Mouse (Mus musculus) spleen, postnatal 4 days (tissue): Measurements from ENCODE around the gene Il12rb1.

ENCODE experiments used
- DNase-seq, 2 experiments: peaks; one replicate each; pipeline ENCODE4 v3.0.0; 2022; ENCODE audit warnings: low spot score in 2 of 2

Il12rb1 gene

DNA sequence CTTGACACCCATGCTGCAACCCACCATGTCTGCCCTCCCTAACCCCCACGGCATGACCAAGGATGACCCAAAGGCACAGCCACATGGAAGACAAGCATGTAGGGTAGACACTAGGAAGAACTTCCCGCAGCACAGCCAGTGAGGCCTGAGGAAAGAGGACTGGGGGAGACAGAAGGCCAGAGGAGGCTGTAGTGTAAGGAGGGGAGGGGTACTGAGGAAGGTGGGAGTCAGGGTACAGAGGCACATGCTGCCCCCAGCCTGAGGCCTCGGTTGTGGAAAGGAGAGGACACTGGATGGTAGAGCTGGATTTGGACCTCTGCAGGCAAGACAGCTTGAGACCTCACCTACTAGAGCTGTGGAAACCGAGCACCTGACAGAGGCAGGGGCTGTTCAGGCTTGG lies 42.7 kb downstream of the Il12rb1 start:
- DNase-seq, result peak in 1 of 2 experiments; percentile 59

DNA sequence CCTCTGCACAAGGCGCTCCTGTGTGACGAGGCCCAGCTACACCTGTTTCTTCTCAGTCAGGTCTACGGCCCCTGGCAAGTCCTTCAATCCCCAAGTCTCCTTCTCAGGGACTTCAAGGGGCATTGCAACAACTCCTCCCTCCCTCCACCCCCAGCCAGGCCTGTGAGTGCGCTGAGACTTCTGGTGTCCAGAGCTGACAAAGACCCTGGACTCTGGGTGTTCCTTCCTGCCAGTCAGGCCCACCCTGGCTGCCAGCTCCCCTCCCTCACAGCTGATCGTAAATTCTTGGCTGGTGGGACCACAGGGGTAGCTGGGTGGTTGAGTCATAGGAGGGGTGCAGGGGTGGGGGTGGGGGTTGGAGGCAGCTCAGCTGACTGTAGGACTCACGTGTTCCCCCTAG lies 43.6 kb downstream of the Il12rb1 start:
- DNase-seq, result no peak

DNA sequence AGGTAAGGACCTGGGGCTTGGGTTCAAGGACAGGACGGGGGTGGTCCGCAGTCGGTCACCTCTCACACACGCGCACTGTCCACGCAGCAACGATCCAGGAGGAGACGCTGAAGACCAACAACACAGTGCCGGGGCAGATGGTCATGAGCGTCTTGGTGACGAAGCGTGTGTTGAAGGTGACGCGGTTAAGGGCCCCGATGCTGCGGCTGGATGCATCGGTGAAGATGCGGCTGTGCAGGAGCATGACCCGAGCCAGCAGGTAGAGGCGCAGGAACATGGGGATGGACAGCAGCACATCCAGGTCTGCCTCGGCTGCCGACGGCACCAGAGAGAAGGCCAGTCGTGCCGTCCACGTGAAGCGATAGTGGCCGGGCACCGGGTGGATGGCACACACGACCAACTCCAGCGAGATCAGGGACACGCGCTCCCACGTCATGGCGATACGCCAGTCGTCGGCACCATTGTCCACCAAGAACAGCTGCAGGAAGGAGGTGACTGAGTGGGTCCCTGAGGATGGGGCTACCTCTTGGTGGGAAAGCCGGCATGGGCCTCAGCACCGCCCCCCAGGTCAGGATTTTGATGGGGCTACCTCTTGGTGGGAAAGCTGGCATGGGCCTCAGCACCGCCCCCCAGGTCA lies 44.5 kb downstream of the Il12rb1 start:
- peak in 1 of 2 experiments; percentile 62 for DNase-seq

DNA sequence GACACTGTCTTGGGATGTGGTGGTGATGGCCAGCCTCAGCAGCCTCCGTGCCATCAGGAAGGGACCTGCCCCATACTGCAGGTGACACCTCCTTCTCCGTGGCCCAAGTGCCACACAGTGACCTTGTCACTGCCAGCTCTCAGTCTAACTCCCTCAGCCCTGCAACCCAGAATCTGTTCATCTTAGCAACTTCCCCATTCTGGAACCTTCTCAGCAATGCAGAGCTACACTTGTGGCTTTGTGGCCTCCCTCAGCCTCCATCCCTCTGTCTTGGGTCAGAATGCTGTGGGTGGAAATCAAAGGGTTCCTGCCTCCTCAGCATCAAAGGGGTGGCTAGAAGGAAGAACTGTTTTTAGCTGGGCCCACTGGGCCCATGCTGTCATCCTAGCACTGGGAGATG lies 45.6 kb downstream of the Il12rb1 start:
- peak in 1 of 2 experiments; percentile 63 for DNase-seq

DNA sequence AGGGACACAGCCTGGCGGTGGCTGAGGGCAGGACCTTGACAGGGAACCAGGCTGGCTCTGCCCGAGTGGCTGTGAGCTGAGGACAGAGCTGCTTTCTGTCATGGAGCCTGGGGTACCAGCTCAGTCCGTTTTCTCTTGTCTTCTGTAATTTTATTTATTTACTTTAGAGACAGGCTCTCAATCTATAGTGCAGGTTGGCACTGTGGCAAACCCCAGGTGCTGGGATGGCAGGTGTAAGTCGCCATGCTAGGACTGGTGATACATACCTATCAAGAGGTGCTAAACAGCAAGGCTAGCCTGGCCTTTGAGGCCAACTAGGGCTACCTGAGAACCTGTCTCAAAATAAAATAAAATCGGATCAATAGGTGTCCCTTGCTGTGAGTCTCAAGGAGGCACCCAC lies 47.8 kb downstream of the Il12rb1 start:
- DNase-seq, result no peak

DNA sequence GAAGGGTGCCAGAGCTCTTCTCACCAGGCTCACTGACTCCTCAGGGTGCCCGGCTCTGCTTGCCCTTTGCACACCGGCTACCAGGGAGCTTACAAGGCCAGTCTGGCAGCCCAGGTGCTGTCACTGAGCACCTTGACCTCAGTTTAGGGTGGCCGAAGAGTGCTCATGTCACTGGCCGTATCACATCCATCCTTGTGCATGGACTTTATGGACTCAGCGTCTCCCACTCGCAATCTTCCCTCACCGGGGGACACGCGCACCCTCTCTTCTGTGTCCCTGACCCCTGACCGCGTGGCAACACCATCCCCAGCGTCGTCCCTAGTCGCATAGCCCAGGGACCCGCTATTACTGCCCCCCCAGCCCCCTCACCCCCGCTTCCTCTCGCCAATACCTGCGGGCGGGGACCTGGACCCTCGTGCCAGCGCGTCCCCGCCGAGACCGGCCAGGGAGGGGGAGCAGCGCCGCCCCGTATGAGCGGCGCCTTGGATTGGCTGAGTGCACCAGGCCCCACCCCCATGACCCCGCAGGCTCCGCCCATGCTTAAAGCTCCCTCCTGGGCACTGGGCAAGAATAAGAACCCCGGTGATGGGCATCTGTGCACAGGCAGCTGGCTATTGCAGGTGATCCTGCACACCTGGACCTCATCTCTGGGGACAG lies 48.4 kb downstream of the Il12rb1 start:
- peak; percentile 68 to 82 for DNase-seq

DNA sequence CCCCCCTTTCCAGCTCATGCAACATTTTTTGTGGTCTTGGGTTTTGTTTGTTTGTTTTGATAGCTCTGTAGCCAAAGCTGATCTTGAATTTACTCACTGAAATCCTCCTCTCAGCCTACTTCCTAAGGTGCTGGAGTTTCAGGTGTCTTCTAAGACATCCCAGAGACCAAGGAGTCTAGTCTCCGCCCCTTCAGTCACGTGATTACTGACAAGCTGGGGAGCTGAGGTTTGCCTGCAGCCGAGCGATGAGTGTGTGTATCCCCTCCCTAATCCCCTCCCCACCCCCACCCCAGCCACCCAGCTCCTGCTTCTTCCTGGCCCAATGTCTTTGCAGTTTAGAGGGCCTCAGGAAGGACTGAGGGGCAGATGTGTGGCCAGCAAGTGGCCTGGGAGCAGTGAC lies 49.3 kb downstream of the Il12rb1 start:
- DNase-seq, result no peak

DNA sequence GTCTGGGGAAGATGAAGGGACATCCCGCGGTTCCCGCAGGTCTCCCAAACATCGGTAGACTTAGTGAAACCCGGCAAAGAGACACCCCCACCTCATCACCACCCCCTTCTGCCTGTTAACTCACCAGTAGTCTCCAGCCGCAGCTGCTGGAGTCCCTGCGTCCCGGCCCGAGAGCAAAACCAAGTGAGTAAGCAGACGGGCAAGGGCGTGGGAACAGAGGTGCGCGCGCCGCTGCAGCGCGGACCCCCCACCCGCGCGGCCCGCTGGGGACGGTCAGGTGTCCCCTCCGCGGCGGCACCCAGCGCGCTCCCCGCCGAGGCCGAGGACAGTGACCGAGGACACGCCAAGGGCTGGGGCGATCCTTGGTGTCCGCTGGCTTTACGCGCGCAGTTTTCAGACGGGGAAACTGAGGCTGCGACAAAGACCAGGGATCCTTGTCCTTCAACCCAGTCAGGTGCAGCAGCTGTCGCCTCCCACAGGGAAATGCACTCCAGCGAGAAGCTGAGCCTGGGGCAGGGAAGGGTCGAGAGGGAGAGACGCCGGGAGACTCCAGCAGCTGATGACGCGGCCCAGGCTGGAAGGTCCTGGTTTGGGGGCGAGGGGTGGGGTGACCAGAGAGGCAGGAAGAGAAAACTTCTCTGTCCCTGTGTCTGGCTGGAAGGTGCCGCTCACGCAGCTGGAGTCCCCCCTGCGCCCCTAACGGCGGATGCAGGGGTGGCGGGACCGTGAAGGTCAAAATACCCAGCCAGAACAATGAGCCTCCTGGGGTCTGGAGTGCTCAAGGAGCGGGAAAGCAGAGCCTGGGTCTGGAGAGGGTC lies 54.8 kb downstream of the Il12rb1 start, which contains the start of gene Kcnn1:
TSS of gene Kcnn1 (minus strand) at position 435 of the 818 bp plus-strand sequence.
- DNase-seq, result peak in 1 of 2 experiments; percentile 68

DNA sequence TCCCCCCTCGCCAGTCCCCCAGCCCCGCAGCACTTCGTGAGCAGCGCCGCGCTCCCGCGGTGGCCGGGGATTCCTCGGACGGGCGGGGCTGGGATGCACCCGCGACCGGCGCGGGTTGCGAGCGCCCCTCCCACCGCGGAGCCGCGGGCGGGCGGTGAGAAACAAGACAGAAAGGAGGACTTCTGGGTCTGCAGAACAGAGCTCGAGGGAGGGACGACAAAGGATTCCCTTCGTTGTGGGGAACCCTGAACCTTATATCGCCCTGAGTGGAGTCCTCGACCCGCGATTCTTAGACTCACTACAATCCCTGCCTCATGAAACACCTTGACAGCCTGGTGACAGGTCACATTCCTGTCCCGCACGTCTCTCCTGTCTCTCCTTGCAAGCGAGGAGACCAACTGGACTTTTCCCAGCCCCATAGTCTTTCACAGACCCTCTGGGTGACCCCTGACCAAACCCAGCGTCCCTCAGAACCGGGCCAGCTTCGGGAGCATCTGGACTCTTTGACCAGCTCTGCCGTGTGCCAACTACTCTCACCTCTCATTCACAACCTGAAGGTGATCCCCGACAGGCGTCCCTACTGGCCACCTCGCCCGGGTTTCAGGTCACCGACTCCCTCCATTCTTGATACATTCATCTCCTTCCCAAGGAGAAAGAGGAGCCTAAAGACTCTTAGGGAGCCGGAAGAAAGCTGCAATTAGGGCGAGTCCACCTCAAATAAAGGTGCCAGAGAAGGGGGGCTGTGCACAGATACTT lies 55.9 kb downstream of the Il12rb1 start:
- DNase-seq, result peak in 1 of 2 experiments; percentile 68

DNA sequence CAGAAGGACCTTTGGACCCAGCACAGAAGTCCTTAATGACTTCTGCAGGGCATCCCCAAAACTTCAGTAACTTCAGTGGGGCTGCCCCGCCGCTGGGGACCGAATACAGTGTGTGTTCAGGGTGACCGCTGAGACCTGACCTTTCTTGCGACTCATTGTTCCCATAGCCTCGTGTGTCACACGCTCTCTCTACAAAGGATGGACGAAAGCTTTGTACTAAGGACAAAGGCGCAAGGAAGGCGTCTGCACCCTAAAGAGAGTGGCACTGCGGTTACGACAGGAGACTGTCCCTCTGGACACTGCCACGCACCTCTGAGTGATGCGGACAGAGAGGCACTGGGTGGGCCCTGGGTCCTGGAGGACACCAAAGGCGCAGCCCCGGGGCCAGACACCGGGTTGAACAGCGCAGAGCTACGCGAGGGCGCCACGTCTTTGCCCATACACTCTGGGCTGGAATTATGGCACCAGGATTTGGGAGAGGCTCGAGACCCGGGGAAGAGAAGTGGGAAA lies 56.5 kb downstream of the Il12rb1 start:
- peak in 1 of 2 experiments; percentile 70 for DNase-seq

DNA sequence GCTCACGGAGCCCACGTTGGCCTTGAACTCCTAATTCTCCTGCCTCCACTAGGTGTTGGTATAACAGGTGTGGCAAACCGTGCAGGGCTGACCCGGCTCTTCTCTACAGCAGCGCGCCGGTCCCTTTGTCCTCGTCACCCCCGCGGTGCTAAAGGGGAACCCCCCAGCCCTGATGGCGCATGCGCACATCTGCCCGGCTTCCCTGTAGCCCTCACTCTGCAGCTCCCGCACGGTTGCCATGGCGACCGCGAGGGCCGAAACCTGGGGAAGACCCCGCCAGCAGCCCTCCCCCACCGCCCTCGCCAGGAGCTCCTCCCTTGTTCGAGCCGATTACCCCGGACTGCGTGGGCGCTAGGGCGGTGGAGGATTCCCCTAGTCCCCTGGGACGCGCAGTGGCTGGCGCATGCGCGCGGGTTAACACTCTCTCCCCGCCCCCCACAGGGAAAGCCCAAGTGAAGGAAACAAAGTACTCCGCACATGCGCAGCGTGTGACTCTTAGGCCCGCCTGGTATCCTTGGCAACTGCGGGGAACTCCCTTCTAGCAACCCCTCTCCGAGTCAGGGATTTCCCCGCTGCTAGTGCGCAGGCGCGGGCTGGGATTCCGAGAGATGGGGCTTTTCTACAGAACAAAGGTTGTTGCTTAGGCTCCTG lies 57.2 kb downstream of the Il12rb1 start:
- DNase-seq, result peak; percentile 97 to 98

DNA sequence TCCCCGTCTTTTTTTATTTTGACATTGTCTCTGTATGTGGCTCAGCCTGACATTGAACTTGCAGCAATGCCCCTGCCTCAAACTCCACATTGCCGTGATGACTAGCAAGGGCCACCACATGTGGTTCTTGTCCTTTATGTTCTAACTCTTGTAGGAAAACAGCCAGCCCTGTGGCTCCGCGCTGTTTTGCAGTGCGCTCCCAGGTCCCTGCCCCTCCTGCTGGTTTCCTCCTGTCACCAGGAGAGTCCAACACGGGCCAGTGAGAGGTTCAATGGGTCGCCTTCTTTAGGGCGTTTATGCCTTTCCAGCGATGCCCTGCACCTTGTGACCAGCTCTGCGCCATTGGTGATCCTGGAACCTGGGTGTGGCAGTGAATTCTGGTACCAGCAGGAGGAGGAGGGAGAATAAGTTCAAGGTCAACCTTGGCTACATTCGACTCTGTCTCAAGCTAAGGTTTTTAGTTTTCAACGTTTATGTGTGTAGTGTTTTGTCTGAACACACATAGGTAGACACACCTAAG lies 57.8 kb downstream of the Il12rb1 start:
- no peak for DNase-seq

DNA sequence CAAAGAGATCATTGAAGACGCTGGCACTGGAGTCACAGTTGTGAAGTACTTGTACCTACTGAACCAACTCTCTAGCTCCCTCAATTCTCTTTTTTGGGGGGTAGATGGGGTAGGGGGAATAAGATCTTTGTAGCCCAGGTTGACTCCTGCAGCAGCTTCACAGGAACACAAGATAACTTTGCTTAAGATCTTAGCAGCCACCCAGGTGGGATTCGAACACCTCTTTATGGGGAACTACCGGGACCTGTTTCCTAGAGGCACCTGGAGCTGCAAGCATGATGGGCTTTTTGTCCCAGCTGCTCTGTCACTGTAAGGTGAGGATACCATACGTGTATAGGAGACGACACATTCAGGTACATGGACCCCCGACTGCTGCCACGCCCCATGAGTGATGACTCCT lies 58.3 kb downstream of the Il12rb1 start:
- no peak for DNase-seq

DNA sequence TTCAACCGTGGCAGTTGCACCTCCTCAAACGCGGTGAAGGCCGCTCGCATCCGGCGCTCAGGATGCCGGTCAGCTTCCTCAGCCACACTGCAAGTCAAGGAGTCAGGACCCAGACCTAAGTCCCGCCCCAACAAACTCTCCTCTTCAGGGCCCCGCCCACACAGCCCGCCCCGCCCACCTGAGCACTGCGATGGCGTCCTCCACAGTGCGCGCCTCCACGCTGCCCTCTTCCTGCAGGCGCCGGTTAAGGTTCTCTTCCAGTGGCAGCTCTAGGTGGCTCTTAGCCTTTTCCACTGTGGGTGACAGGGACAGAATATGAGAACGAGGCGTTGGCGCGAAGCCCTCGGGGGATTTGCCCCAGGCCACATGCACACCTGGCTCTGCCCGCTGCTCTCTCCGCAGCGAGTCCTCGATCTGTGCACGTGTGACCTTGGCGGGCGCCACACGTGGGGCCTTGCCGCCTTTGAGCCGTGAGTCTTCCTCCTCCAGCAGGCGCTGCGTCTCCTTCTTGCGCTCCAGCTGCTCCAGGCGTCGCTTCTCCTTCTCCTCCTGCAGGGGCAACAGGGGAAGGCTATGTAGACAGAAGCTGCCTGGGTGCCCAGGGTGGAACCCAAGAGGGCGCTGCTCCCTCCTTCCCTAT lies 60.4 kb downstream of the Il12rb1 start:
- DNase-seq, result peak; percentile 75 to 85

DNA sequence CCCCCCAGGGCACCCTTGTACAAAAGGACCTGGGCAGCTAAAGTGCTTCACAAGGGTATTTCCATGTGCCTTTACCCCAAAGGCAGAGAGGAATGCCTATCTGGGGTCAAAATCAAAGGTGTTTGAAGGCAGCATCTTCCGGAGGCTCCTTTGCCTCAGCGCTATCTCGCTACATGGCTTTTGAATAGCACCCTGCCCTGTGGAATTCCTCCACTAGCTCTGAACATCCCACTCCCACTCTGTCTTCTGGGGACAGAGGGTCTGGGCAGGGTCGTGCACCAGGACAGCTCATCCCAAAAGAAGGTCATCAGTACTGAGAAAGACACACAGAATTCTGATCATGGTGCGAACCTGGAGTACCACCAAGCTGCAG lies 60.9 kb downstream of the Il12rb1 start:
- DNase-seq, result no peak

DNA sequence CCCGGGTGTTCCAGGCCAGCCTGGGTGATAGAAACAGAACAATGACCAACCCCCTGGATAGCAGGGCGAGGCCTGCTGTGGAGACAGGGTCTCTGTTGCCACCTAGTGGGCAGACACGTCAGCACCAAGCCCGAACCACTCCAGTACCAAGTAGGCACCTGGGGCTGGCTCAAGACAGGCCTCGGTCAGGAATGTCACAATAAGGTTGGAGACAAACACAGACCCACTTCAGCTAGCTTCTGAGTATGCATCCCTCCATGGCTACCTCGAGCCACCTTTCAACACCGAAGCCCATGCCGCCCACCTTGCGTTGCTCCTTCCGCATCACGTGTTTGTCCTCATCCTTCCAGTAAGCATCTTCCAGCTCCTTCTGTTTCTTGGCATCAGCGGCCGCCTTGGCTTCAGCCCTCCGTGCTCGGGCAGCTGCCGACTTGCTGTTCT lies 61.4 kb downstream of the Il12rb1 start:
- DNase-seq, result peak; percentile 79 to 89
